Mouse (Mus musculus) heart, embryonic 11.5 days (tissue): ENCODE results near the gene Ankrd11. TPM values are rescaled to one million over a fixed set of nuclear protein-coding genes. Genes with fewer than 3 reads are reported as not detected.
A peak's percentile ranks its signal among the peaks of the same experiment; 100 is the strongest.

Experiments
- ATAC-seq: fragments of 200-750 bp; cut with Nextera tagmentation; replicated peaks from 2 replicates; pipeline ENCODE4 v1.8.0; 2017; ENCODE audit warnings: moderate library complexity; ENCODE audit not compliant: insufficient number of reproducible peaks, low FRiP score, low TSS enrichment
- H3K27ac ChIP-seq: fragments of 300-500 bp; sonication (generic); 2 replicates; pipeline ENCODE4 v1.5.1; 2014; ENCODE audit warnings: mild to moderate bottlenecking, low read depth, low read length
- H3K27me3 ChIP-seq: fragments of 300-500 bp; sonication (generic); 2 replicates; pipeline ENCODE4 v1.6.1; 2014; ENCODE audit warnings: mild to moderate bottlenecking, low read length, mixed read lengths; ENCODE audit not compliant: control insufficient read depth, insufficient read depth
- H3K36me3 ChIP-seq: fragments of 300-500 bp; sonication (generic); 2 replicates; pipeline ENCODE4 v1.6.1; 2014; ENCODE audit warnings: mild to moderate bottlenecking, low read length, moderate library complexity, mixed read lengths; ENCODE audit not compliant: control insufficient read depth, insufficient read depth
- H3K4me1 ChIP-seq: fragments of 300-500 bp; sonication (generic); 2 replicates; pipeline ENCODE4 v1.6.1; 2014; ENCODE audit warnings: low read length; ENCODE audit not compliant: control insufficient read depth, insufficient read depth
- H3K4me2 ChIP-seq: fragments of 300-500 bp; sonication (generic); 2 replicates; pipeline ENCODE4 v1.6.1; 2014; ENCODE audit warnings: mild to moderate bottlenecking, moderate library complexity
- H3K4me3 ChIP-seq: fragments of 300-500 bp; sonication (generic); 2 replicates; pipeline ENCODE4 v1.5.1; 2014; ENCODE audit warnings: low read depth, low read length
- H3K9ac ChIP-seq: fragments of 300-500 bp; sonication (generic); 2 replicates; pipeline ENCODE4 v1.6.1; 2014; ENCODE audit warnings: mild to moderate bottlenecking, low read depth, low read length, moderate library complexity
- H3K9me3 ChIP-seq: fragments of 300-500 bp; sonication (generic); replicated peaks from 2 replicates; pipeline ENCODE4 v1.6.1; 2016; ENCODE audit warnings: low read length; ENCODE audit not compliant: control insufficient read depth
- WGBS: fragments of 180-500 bp; shearing (Covaris S2); extraction: QIAGEN DNeasy Blood & Tissue Kit; methylation state at CpG from one replicate; pipeline ENCODE4 v1.1.7; 2014; ENCODE audit not compliant: insufficient replicate concordance; 5-methylcytosine and 5-hydroxymethylcytosine counted together
- polyA plus RNA-seq: library from polyadenylated mRNA; unstranded; fragments of >200 nt; fragmentation: Nextera tagmentation; extraction: Ambion mirVana; gene quantifications from 2 replicates; pipeline ENCODE4 v1.2.1, GENCODE M21; 2014

Ankrd11 gene
- polyA plus RNA-seq, 1 experiment from 2014 or later = 49.5 TPM

- Histone ChIP-seq H3K27me3 (no peaks in the 10 kb centered on the region), H3K4me3 (no peak overlapping the region), H3K4me2 (no peak overlapping the region), H3K9ac (no peak overlapping the region), H3K27ac (no peak overlapping the region), H3K36me3 (peaks cover 8% of the 10 kb centered on the region; the same call in 1 of the 2 replicates), H3K9me3 (no peaks in the 10 kb centered on the region), H3K4me1 (peaks cover 38% of the 10 kb centered on the region)
- ATAC-seq = no peak
- 85% methylated on average over 5 of the region's 5 CpGs for WGBS
Observed at GRCm38 (mm10) chr8:122903002-122903401, 139.1 kb downstream of the Ankrd11 start.

DNA sequence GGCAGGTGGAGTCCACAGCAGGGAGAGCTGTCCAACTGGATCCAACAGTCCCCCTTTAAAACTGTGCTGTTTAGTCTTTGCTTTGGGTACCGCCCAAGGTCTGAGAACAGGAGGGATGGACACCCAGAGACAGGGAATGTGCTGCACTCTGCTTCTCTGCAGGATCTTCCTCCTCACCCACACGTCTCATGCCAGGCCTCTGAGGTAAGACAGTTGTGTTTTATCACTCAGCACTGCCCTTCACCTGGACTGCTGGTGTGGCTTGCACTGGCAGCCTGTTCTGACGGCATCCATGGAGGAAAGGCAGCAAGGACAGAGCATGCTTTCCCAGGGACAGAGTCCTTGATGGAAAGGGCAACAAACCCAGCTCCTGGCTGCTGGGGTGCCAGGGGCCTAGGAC lies 139.5 kb downstream of the Ankrd11 start:
- Histone ChIP-seq H3K4me1 (peaks cover 39% of the 10 kb centered on the region), H3K4me2 (no peak overlapping the region), H3K9ac (no peak overlapping the region), H3K4me3 (no peak overlapping the region), H3K27ac (no peak overlapping the region), H3K36me3 (peaks cover 5% of the 10 kb centered on the region; the same call in 1 of the 2 replicates), H3K27me3 (no peaks in the 10 kb centered on the region), H3K9me3 (no peaks in the 10 kb centered on the region)
- no peak for ATAC-seq
- WGBS = 69% methylated on average over 3 of the region's 3 CpGs

DNA sequence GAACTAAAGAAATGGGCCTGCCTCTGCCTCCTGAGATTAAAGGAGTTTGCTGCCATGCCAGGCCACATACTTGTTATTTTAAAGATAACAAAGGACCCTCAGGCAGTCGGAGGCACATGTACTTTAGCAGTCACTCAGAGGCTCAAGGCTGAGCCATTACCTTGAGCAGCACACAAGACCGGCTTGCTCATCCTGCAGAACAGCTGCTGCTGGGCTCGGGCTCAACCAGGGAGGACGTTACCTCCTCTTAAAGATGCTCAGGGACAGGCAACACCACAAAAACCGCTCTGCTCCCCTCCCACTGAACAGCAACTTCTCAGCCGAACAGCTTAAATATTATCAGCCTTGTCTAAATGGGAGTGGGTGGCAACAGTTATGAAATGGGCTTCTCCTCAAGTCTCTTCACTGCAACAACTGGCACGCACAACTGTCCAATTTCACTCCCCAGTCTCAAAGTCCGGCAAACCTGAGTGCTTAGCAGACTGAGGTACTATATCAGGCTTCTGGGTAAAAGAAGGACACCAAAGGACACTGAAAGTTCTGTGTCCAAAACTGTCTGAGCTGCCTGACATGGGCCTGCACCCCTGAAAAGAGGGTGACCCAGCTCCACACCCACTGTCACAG lies 140.1 kb downstream of the Ankrd11 start:
- H3K27me3 ChIP-seq = no peaks in the 10 kb centered on the region
- peaks cover 39% of the 10 kb centered on the region for H3K4me1 ChIP-seq
- H3K9ac ChIP-seq = no peak overlapping the region
- 78% methylated on average over 8 of the region's 8 CpGs for WGBS
- H3K27ac ChIP-seq = no peak overlapping the region
- no peak for ATAC-seq
- H3K4me3 ChIP-seq = no peak overlapping the region
- no peaks in the 10 kb centered on the region for H3K9me3 ChIP-seq
- H3K4me2 ChIP-seq = no peak overlapping the region
- H3K36me3 ChIP-seq = 0 out of 2 replicates have a peak, but pooled peaks cover 4% of the 10 kb centered on the region

GRCm38 (mm10) chr8:122901476-122901875 lies 140.6 kb downstream of the Ankrd11 start:
- H3K9ac ChIP-seq = no peak overlapping the region
- H3K4me3 ChIP-seq = no peak overlapping the region
- H3K27ac ChIP-seq = no peak overlapping the region
- H3K36me3 ChIP-seq = peaks cover 7% of the 10 kb centered on the region; the same call in 1 of the 2 replicates
- no peak for ATAC-seq
- H3K27me3 ChIP-seq = no peaks in the 10 kb centered on the region
- 95% methylated on average over 7 of the region's 7 CpGs for WGBS
- H3K9me3 ChIP-seq = no peaks in the 10 kb centered on the region
- peaks cover 38% of the 10 kb centered on the region for H3K4me1 ChIP-seq
- no peak overlapping the region for H3K4me2 ChIP-seq

GRCm38 (mm10) chr8:122899085-122899484 lies 143.0 kb downstream of the Ankrd11 start:
- H3K9ac ChIP-seq = no peak overlapping the region
- 59% methylated on average over 5 of the region's 5 CpGs for WGBS
- no peaks in the 10 kb centered on the region for H3K27me3 ChIP-seq
- peaks cover 26% of the 10 kb centered on the region for H3K36me3 ChIP-seq
- ATAC-seq = 0 out of 2 replicates have a peak, but pooled peaks have one; percentile 49
- H3K4me2 ChIP-seq = no peak overlapping the region
- H3K4me1 ChIP-seq = peaks cover 33% of the 10 kb centered on the region
- no peak overlapping the region for H3K27ac ChIP-seq
- H3K4me3 ChIP-seq = no peak overlapping the region
- no peaks in the 10 kb centered on the region for H3K9me3 ChIP-seq

- H3K27ac ChIP-seq = no peak overlapping the region
- WGBS = 93% methylated on average over 12 of the region's 12 CpGs
- H3K4me3 ChIP-seq = no peak overlapping the region
- no peaks in the 10 kb centered on the region for H3K27me3 ChIP-seq
- no peak overlapping the region for H3K9ac ChIP-seq
- H3K4me1 ChIP-seq = peaks cover 33% of the 10 kb centered on the region
- no peak for ATAC-seq
- H3K36me3 ChIP-seq = peaks cover 32% of the 10 kb centered on the region
- H3K9me3 ChIP-seq = no peaks in the 10 kb centered on the region
- H3K4me2 ChIP-seq = no peak overlapping the region
Observed at GRCm38 (mm10) chr8:122898473-122898872, 143.6 kb downstream of the Ankrd11 start.

DNA sequence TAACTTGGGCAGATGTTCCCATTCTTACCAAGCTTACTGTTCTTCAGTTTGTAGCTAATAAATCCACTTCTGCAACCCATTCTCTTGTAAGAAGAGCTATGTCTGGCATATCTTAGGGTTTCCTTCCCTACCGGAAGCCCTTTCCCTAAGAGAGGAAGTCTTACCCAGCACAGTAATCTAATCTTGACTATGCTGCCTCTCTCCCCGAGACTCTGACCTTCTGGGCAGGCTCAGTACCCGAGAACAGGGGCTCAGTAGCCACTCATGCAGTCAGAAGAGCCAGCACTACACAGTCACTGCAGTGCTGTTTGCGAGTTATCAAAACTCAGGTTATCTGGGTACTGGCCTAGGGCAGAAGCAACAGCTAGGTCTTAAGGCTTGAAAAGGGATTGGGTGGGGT lies 144.1 kb downstream of the Ankrd11 start:
- WGBS = 43% methylated on average over 4 of the region's 4 CpGs
- no peak overlapping the region for H3K4me3 ChIP-seq
- ATAC-seq = no peak
- H3K9ac ChIP-seq = no peak overlapping the region
- no peak overlapping the region for H3K27ac ChIP-seq
- no peaks in the 10 kb centered on the region for H3K9me3 ChIP-seq
- no peaks in the 10 kb centered on the region for H3K27me3 ChIP-seq
- H3K4me1 ChIP-seq = peaks cover 32% of the 10 kb centered on the region
- H3K4me2 ChIP-seq = no peak overlapping the region
- H3K36me3 ChIP-seq = peaks cover 35% of the 10 kb centered on the region

DNA sequence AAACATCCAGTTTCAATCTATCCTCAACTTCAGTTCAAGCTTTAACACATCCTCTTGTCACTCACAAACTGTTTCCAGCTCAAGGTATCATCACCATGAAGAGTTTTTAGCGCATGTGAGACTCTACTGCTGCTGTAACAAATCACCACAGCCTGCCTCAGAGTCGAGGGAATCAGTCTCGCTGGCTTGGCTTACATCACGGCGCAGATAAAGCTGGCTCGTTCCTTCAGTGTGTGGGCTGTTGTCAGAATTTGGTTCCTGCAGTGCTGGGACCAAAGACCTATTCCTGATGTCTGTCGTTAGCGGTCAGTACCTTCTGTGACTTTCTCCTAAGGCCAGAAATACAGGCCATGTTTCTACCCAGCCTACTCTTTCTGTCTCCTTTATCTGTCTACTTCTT lies 144.9 kb downstream of the Ankrd11 start:
- 84% methylated on average over 8 of the region's 8 CpGs for WGBS
- H3K27ac ChIP-seq = no peak overlapping the region
- no peaks in the 10 kb centered on the region for H3K27me3 ChIP-seq
- H3K36me3 ChIP-seq = peaks cover 41% of the 10 kb centered on the region
- ATAC-seq = no peak
- H3K4me2 ChIP-seq = no peak overlapping the region
- H3K4me3 ChIP-seq = no peak overlapping the region
- H3K4me1 ChIP-seq = peaks cover 25% of the 10 kb centered on the region
- H3K9ac ChIP-seq = no peak overlapping the region
- H3K9me3 ChIP-seq = no peaks in the 10 kb centered on the region

DNA sequence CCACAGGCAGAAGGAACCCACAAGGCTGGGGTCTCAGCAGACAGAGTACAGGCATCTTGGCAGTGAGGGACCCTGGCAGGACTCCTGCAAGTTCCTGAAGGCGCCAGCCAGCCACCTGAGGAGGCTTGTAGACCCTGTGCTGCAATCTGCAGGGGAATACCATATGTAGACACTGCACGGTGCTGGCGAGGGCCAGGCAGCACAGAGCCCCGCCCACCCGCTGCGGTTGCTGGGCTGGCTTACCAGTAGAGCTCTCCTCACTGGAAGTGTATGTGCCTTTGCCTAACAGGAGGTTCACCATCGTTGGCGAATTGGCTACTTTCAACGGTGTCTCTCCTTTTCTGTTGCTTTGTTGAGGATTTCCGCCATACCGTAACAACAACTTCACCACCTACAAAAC lies 145.8 kb downstream of the Ankrd11 start:
- no peak overlapping the region for H3K4me3 ChIP-seq
- H3K9ac ChIP-seq = no peak overlapping the region
- 92% methylated on average over 11 of the region's 11 CpGs for WGBS
- no peak overlapping the region for H3K4me2 ChIP-seq
- no peaks in the 10 kb centered on the region for H3K9me3 ChIP-seq
- ATAC-seq = no peak
- H3K36me3 ChIP-seq = peaks cover 49% of the 10 kb centered on the region
- H3K27ac ChIP-seq = no peak overlapping the region
- H3K4me1 ChIP-seq = peaks cover 19% of the 10 kb centered on the region
- H3K27me3 ChIP-seq = no peaks in the 10 kb centered on the region
